Mouse (Mus musculus) midbrain, embryonic 12.5 days (tissue): ENCODE measurements at regions not wholly inside any gene's neighbourhood (a gene's known extent, or its start where the extent isn't known, plus 50 kb on each side); places are given as distances from the start of the nearest gene placed in this dataset.

Experiments
- ATAC-seq: fragments of 200-750 bp; cut with Nextera tagmentation; 2 replicates; pipeline ENCODE4 v1.8.0; 2017; ENCODE audit warnings: low read depth, moderate TSS enrichment, moderate library complexity; ENCODE audit not compliant: low FRiP score
- H3K27ac ChIP-seq: fragments of 300-500 bp; sonication (generic); replicated peaks from 2 replicates; pipeline ENCODE4 v1.5.1; 2016; ENCODE audit warnings: mild to moderate bottlenecking
- H3K27me3 ChIP-seq: fragments of 300-500 bp; sonication (generic); 2 replicates; pipeline ENCODE4 v1.6.1; 2016; ENCODE audit warnings: mild to moderate bottlenecking
- H3K36me3 ChIP-seq: fragments of 300-500 bp; sonication (generic); 2 replicates; pipeline ENCODE4 v1.6.1; 2016
- H3K4me1 ChIP-seq: fragments of 300-500 bp; sonication (generic); 2 replicates; pipeline ENCODE4 v1.6.1; 2016
- H3K4me2 ChIP-seq: fragments of 300-500 bp; sonication (generic); replicated peaks from 2 replicates; pipeline ENCODE4 v1.6.1; 2016; ENCODE audit warnings: mild to moderate bottlenecking, moderate library complexity
- H3K4me3 ChIP-seq: fragments of 300-500 bp; sonication (generic); 2 replicates; pipeline ENCODE4 v1.5.1; 2016; ENCODE audit warnings: mild to moderate bottlenecking
- H3K9ac ChIP-seq: fragments of 300-500 bp; sonication (generic); replicated peaks from 2 replicates; pipeline ENCODE4 v1.6.1; 2016; ENCODE audit warnings: mild to moderate bottlenecking, moderate library complexity
- H3K9me3 ChIP-seq: fragments of 300-500 bp; sonication (generic); 2 replicates; pipeline ENCODE4 v1.6.1; 2016; ENCODE audit warnings: mild to moderate bottlenecking
- WGBS: fragments of 180-500 bp; shearing (Covaris S2); methylation state at CpG from one replicate; pipeline ENCODE4 v1.1.7; 2016; 5-methylcytosine and 5-hydroxymethylcytosine counted together

GRCm38 (mm10) chr2:173445039-173445438 is 77.3 kb upstream of the 1700021F07Rik start:
- Histone ChIP-seq H3K27me3 (0 out of 2 replicates have a peak, but pooled peaks cover 4% of the 10 kb centered on the region), H3K4me3 (no peak overlapping the region), H3K9ac (no peak overlapping the region), H3K9me3 (no peaks in the 10 kb centered on the region), H3K4me1 (no peaks in the 10 kb centered on the region), H3K27ac (no peak overlapping the region), H3K36me3 (no peaks in the 10 kb centered on the region), H3K4me2 (no peak overlapping the region)
- ATAC-seq: no peak
- 84% methylated on average over 3 of the region's 3 CpGs for WGBS

- Histone ChIP-seq H3K9me3 (no peaks in the 10 kb centered on the region), H3K4me3 (no peak overlapping the region), H3K36me3 (no peaks in the 10 kb centered on the region), H3K27me3 (no peaks in the 10 kb centered on the region), H3K9ac (no peak overlapping the region), H3K27ac (no peak overlapping the region), H3K4me2 (no peak overlapping the region), H3K4me1 (no peaks in the 10 kb centered on the region)
- no peak for ATAC-seq
- WGBS: 90% methylated on average over 11 of the region's 11 CpGs
Observed at GRCm38 (mm10) chr2:173448546-173449187, 73.7 kb upstream of the 1700021F07Rik start.

GRCm38 (mm10) chr2:173449198-173449597 is 73.2 kb upstream of the 1700021F07Rik start:
- Histone ChIP-seq H3K4me1 (no peaks in the 10 kb centered on the region), H3K36me3 (no peaks in the 10 kb centered on the region), H3K9me3 (no peaks in the 10 kb centered on the region), H3K27me3 (no peaks in the 10 kb centered on the region), H3K4me3 (no peak overlapping the region), H3K4me2 (no peak overlapping the region), H3K27ac (no peak overlapping the region), H3K9ac (no peak overlapping the region)
- ATAC-seq: no peak
- 81% methylated on average over 5 of the region's 5 CpGs for WGBS

GRCm38 (mm10) chr2:173451993-173452481 is 70.3 kb upstream of the 1700021F07Rik start:
- H3K4me1 ChIP-seq: no peaks in the 10 kb centered on the region
- ATAC-seq: no peak
- 88% methylated on average over 15 of the region's 15 CpGs for WGBS
- no peak overlapping the region for H3K4me2 ChIP-seq
- H3K27ac ChIP-seq: no peak overlapping the region
- H3K9me3 ChIP-seq: peaks cover 3% of the 10 kb centered on the region; the same call in 1 of the 2 replicates
- no peak overlapping the region for H3K4me3 ChIP-seq
- H3K9ac ChIP-seq: no peak overlapping the region
- H3K36me3 ChIP-seq: no peaks in the 10 kb centered on the region
- no peaks in the 10 kb centered on the region; the same call in 1 of the 2 replicates for H3K27me3 ChIP-seq

- H3K4me3 ChIP-seq: no peak overlapping the region
- 93% methylated on average over 4 of the region's 4 CpGs for WGBS
- no peak overlapping the region for H3K27ac ChIP-seq
- H3K36me3 ChIP-seq: no peaks in the 10 kb centered on the region
- no peak overlapping the region for H3K9ac ChIP-seq
- no peaks in the 10 kb centered on the region; the same call in 1 of the 2 replicates for H3K27me3 ChIP-seq
- H3K4me2 ChIP-seq: no peak overlapping the region
- H3K9me3 ChIP-seq: peaks cover 3% of the 10 kb centered on the region; the same call in 1 of the 2 replicates
- ATAC-seq: no peak
- H3K4me1 ChIP-seq: no peaks in the 10 kb centered on the region
Observed at GRCm38 (mm10) chr2:173452800-173453199, 69.6 kb upstream of the 1700021F07Rik start.

- no peak for ATAC-seq
- WGBS: 68% methylated on average over 14 of the region's 14 CpGs
Observed at GRCm38 (mm10) chr2:173453569-173454405, 68.6 kb upstream of the 1700021F07Rik start.

GRCm38 (mm10) chr2:173454741-173455140 is 67.6 kb upstream of the 1700021F07Rik start:
- 95% methylated on average over 4 of the region's 4 CpGs for WGBS
- H3K27ac ChIP-seq: no peak overlapping the region
- peaks cover 3% of the 10 kb centered on the region; the same call in 1 of the 2 replicates for H3K9me3 ChIP-seq
- ATAC-seq: no peak
- H3K4me2 ChIP-seq: no peak overlapping the region
- no peak overlapping the region for H3K9ac ChIP-seq
- no peaks in the 10 kb centered on the region; the same call in 1 of the 2 replicates for H3K27me3 ChIP-seq
- no peaks in the 10 kb centered on the region for H3K36me3 ChIP-seq
- H3K4me1 ChIP-seq: no peaks in the 10 kb centered on the region
- H3K4me3 ChIP-seq: no peak overlapping the region

More at GRCm38 (mm10) chr2:173453569-173454405, 68.6 kb upstream of the 1700021F07Rik start:
- Histone ChIP-seq H3K27ac (no peak overlapping the region), H3K27me3 (no peaks in the 10 kb centered on the region; the same call in 1 of the 2 replicates), H3K4me3 (no peak overlapping the region), H3K4me1 (no peaks in the 10 kb centered on the region), H3K36me3 (no peaks in the 10 kb centered on the region), H3K4me2 (no peak overlapping the region), H3K9ac (no peak overlapping the region), H3K9me3 (peaks cover 3% of the 10 kb centered on the region; the same call in 1 of the 2 replicates)

- H3K9ac ChIP-seq: no peak overlapping the region
- H3K4me3 ChIP-seq: no peak overlapping the region
- WGBS: 92% methylated on average over 12 of the region's 12 CpGs
- H3K4me1 ChIP-seq: no peaks in the 10 kb centered on the region
- no peak for ATAC-seq
- no peak overlapping the region for H3K27ac ChIP-seq
- no peak overlapping the region for H3K4me2 ChIP-seq
- no peaks in the 10 kb centered on the region; the same call in 1 of the 2 replicates for H3K27me3 ChIP-seq
- H3K36me3 ChIP-seq: no peaks in the 10 kb centered on the region
- H3K9me3 ChIP-seq: peaks cover 3% of the 10 kb centered on the region; the same call in 1 of the 2 replicates
Observed at GRCm38 (mm10) chr2:173455216-173455615, 67.2 kb upstream of the 1700021F07Rik start.

GRCm38 (mm10) chr2:173456083-173456482 is 66.3 kb upstream of the 1700021F07Rik start:
- Histone ChIP-seq H3K4me3 (no peak overlapping the region), H3K4me1 (no peaks in the 10 kb centered on the region), H3K9me3 (peaks cover 3% of the 10 kb centered on the region; the same call in 1 of the 2 replicates), H3K4me2 (no peak overlapping the region), H3K27ac (no peak overlapping the region), H3K9ac (no peak overlapping the region), H3K27me3 (no peaks in the 10 kb centered on the region; the same call in 1 of the 2 replicates), H3K36me3 (no peaks in the 10 kb centered on the region)
- no peak for ATAC-seq
- 84% methylated on average over 7 of the region's 7 CpGs for WGBS

- no peak overlapping the region for H3K4me3 ChIP-seq
- H3K9ac ChIP-seq: no peak overlapping the region
- WGBS: 92% methylated on average over 9 of the region's 9 CpGs
Observed at GRCm38 (mm10) chr2:173456924-173457623, 65.3 kb upstream of the 1700021F07Rik start.

GRCm38 (mm10) chr2:173457624-173458320 is 64.6 kb upstream of the 1700021F07Rik start:
- H3K4me3 ChIP-seq: no peak overlapping the region
- peaks cover 3% of the 10 kb centered on the region; the same call in 1 of the 2 replicates for H3K9me3 ChIP-seq
- no peaks in the 10 kb centered on the region; the same call in 1 of the 2 replicates for H3K27me3 ChIP-seq
- H3K4me2 ChIP-seq: no peak overlapping the region
- H3K9ac ChIP-seq: no peak overlapping the region
- no peaks in the 10 kb centered on the region for H3K4me1 ChIP-seq
- no peak overlapping the region for H3K27ac ChIP-seq
- H3K36me3 ChIP-seq: no peaks in the 10 kb centered on the region
- WGBS: 92% methylated on average over 18 of the region's 18 CpGs
- ATAC-seq: no peak

More at GRCm38 (mm10) chr2:173456924-173457623, 65.3 kb upstream of the 1700021F07Rik start:
- Histone ChIP-seq H3K9me3 (peaks cover 3% of the 10 kb centered on the region; the same call in 1 of the 2 replicates), H3K36me3 (no peaks in the 10 kb centered on the region), H3K4me1 (no peaks in the 10 kb centered on the region), H3K27ac (no peak overlapping the region), H3K27me3 (no peaks in the 10 kb centered on the region; the same call in 1 of the 2 replicates), H3K4me2 (no peak overlapping the region)
- ATAC-seq: no peak
